34 mouse cellular contexts compared by ENCODE assay signal in the genomic region with DNA sequence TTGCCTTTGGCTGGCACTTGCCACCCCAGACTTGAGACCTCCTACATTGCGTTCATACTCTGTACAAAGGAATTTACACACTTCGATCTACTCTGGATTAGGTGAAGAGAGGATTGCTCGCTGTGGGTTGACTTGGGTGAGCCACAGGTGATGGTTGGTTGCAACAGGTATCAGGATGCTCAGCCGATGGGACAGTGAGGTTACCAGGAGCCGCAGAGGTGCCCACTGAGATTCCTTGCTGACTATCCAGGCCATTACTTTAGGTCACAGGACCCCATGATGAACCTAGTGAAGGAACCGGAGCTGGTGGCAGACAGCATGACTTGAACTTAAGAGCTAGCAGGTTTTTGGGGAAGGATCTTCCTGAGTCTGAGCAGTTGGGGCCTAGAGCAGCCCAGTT. TPM values are rescaled to one million over a fixed set of nuclear protein-coding genes. Genes with fewer than 3 reads are reported as not detected.
"Had no signal": no experiment of that assay in that cellular context is flagged by ENCODE, and none has a peak within 500 bp of the region (broad histone marks: within the 10 kb centered on the region; RNA-seq: fewer than 3 reads in every experiment).

No protein-coding gene starts in this region.

- H3K4me2 ChIP-seq: heart, embryonic 11.5 days; heart, embryonic 15.5 days; hindbrain, embryonic 12.5 days; hindbrain, embryonic 13.5 days; hindbrain, embryonic 14.5 days; intestine, embryonic 15.5 days; kidney, embryonic 15.5 days had no signal

- H3K4me3 ChIP-seq: heart, adult 2 months; heart, embryonic 13.5 days; heart, embryonic 15.5 days; hindbrain, embryonic 10.5 days; hindbrain, embryonic 12.5 days; hindbrain, embryonic 15.5 days; intestine, embryonic 15.5 days; kidney, embryonic 15.5 days; layer of hippocampus, adult 2 months; left cerebral cortex, adult 2 months had no signal

- H3K36me3 ChIP-seq: heart, embryonic 13.5 days; heart, embryonic 15.5 days; hindbrain, embryonic 10.5 days; hindbrain, embryonic 12.5 days; hindbrain, embryonic 13.5 days; hindbrain, embryonic 15.5 days; intestine, embryonic 15.5 days; kidney, embryonic 15.5 days had no signal

- H3K27ac ChIP-seq: heart, adult 2 months; heart, embryonic 13.5 days; heart, embryonic 15.5 days; hindbrain, embryonic 10.5 days; hindbrain, embryonic 12.5 days; hindbrain, embryonic 13.5 days; hindbrain, embryonic 14.5 days; hindbrain, embryonic 15.5 days; hindbrain, postnatal 0 days; intestine, embryonic 15.5 days; kidney, embryonic 15.5 days; kidney, postnatal 0 days; layer of hippocampus, adult 2 months; left cerebral cortex, adult 2 months had no signal

- ATAC-seq: hindbrain, embryonic 16.5 days; hindbrain, postnatal 0 days; inflammation-experienced regulatory T-cells, adult 6 months; intestine, embryonic 15.5 days; intestine, postnatal 0 days had no signal

- DNase-seq: heart, adult 2 months; heart, postnatal 10 days; heart, postnatal 14 days; heart, postnatal 36 days; heart, postnatal 4 days; kidney, adult 11 months; kidney, adult 18-20 months; kidney, adult 2 months; kidney, adult 8-10 months; kidney, adult 9 months; kidney, postnatal 10 days; kidney, postnatal 14 days; kidney, postnatal 25 days; kidney, postnatal 36 days; kidney, postnatal 4 days; layer of hippocampus, adult 9-11 months; layer of hippocampus, postnatal 36 days had no signal

- H3K9ac ChIP-seq: heart, embryonic 13.5 days; heart, embryonic 15.5 days; hindbrain, embryonic 12.5 days; hindbrain, embryonic 13.5 days; hindbrain, embryonic 14.5 days; hindbrain, embryonic 15.5 days; intestine, embryonic 15.5 days; kidney, embryonic 15.5 days had no signal

- H3K9me3 ChIP-seq: heart, embryonic 13.5 days; heart, embryonic 15.5 days; hindbrain, embryonic 10.5 days; hindbrain, embryonic 12.5 days; hindbrain, embryonic 13.5 days; hindbrain, embryonic 15.5 days; intestine, embryonic 15.5 days; kidney, embryonic 15.5 days had no signal

RNA-seq across cellular contexts. Expression of gene Bean1, which starts 2.2 kb away (rescaled TPM):
- polyA plus RNA-seq: inflammation-experienced regulatory T-cells, adult 6 months had no signal
